Mouse (Mus musculus): Measurements from ENCODE around the gene Gabrr1.

The Gabrr1 gene

GRCm38 (mm10) chr4:33208881-33209841 lies 76.8 kb downstream of the Gabrr1 start, which contains the start of gene Srsf12:
Gene Srsf12 (plus strand): TSS chr4:33208991.
- DNase-seq (ENCODE audit: low read depth, low spot score): peak; percentile 9

Data from embryo, embryonic 11.5 days (tissue).